Mouse (Mus musculus): Measurements from ENCODE around the gene Foxp1. TPM values are rescaled to one million over a fixed set of nuclear protein-coding genes. Genes with fewer than 3 reads are reported as not detected.

Gene Foxp1
- total RNA-seq, 2 experiments from 2014 or later: 35.0 to 46.2 TPM

DNA sequence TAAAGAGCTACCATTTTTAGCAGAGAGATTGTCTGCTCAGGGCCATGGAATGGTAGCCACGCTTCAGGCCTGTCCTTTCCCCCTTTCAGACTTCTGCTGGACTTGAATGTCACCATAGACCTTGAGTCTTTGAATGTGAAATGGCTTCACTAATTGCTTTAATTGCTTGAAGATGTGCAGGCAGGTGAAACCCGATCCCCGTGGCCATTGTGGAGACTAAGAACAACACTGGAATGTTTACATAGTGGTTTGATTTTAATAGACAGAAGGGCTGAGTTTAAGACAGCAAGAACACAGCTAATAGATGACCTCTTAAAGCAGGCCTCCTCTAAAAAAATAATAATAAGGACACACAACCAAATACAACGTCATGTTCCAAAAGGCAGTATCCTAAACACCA is 422.7 kb downstream of the Foxp1 start:
- no peak for ATAC-seq (replicated peaks; ENCODE audit: low FRiP score, low TSS enrichment, poor library complexity, severe bottlenecking)

DNA sequence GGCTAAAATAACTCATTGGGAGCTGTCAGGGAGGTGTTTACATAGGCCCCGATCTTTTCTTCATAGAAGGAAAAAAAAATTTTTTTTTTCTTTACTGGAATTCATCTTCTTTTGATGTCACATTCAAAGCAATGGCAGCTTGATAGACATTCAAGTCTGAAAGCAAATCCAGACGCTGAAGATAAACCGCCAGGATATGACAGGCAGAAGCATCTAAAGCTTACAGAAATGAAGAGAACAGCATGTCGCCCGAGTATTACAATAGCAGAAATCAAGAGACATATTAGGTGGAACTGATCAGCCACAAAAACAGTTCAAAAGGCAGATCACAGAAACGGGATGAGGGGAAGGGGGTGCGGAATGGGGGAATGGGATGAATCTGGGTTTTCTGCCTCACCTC is 425.3 kb downstream of the Foxp1 start:
- ATAC-seq (replicated peaks; ENCODE audit: low FRiP score, low TSS enrichment, poor library complexity, severe bottlenecking): no peak

- ATAC-seq (replicated peaks; ENCODE audit: low FRiP score, low TSS enrichment, poor library complexity, severe bottlenecking): no peak
Measured at GRCm38 (mm10) chr6:99096776-99097166, 425.8 kb downstream of the Foxp1 start.

- ATAC-seq (replicated peaks; ENCODE audit: low FRiP score, low TSS enrichment, poor library complexity, severe bottlenecking): peak; percentile 25; the same call in 1 of the 2 replicates
Measured at GRCm38 (mm10) chr6:99096105-99096775, 426.3 kb downstream of the Foxp1 start.

GRCm38 (mm10) chr6:99095185-99096104 is 427.1 kb downstream of the Foxp1 start:
- peak; percentile 86 for ATAC-seq (replicated peaks; ENCODE audit: low FRiP score, low TSS enrichment, poor library complexity, severe bottlenecking)

DNA sequence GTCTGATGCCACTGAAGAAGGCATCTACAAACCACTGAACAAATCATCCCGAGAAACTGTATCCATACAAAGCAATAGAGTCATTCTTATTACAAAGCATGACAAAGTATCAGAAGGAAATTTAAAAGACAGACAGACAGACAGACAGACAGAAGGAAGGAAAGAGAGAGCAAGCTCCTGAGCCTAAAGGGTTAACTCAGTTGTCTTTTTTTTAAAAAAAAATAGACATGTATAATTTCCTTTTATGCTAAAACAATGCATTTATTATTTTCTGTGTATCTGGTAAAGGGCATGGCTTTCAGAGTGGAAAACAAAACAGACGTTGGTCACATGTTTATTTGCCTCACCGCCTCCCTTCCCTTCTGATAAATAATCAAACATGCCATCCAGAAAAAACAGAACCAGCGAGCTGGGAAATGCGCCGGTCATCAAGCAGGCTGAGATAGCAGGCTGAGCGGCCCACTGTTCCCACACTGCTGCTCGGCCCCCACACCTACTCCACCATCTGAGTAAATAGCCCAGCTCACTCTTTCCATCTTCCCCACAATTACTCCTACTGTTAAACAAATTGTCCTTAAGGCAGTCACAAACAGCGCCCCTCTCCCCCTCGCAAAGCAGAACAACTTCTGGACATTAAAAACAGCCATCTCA is 428.1 kb downstream of the Foxp1 start:
- ATAC-seq (replicated peaks; ENCODE audit: low FRiP score, low TSS enrichment, poor library complexity, severe bottlenecking): peak; percentile 49

DNA sequence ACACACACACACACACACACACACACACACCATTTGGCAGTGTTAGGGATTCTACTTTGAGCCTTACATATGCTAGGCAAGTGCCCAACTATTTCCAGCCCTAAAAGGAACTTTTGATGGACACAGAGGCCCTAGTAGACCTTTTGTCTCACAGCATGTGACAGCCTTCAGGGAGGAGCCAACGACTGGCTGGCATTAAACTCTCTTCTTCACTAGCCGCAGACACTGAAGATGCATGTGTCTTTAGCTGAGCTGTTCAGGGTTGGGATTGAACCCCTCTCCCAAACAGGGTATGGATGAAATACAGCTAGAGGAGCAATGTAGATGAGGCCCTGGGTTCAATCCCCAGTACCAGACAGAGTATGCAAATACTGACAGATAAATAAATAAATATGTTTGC is 428.7 kb downstream of the Foxp1 start:
- no peak for ATAC-seq (replicated peaks; ENCODE audit: low FRiP score, low TSS enrichment, poor library complexity, severe bottlenecking)

DNA sequence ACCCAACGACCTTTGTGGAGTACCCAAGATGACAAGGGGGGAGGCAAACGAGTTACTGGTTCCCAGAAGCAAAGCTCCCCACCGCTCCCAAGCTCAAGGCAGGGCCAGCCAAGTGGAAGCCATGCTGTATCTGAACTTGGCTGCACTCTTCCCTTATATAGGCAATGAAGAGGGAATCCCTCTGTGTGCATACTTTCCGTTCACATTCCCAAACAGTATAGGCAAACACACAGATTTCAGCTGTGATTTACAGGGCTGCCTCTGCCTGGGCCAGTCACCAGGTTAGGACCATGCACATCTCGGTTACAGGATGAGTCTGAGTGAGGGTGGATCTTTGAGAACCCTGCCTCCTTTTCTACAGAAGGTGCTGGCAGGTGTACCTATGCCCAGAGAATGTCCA is 429.3 kb downstream of the Foxp1 start:
- no peak for ATAC-seq (replicated peaks; ENCODE audit: low FRiP score, low TSS enrichment, poor library complexity, severe bottlenecking)

DNA sequence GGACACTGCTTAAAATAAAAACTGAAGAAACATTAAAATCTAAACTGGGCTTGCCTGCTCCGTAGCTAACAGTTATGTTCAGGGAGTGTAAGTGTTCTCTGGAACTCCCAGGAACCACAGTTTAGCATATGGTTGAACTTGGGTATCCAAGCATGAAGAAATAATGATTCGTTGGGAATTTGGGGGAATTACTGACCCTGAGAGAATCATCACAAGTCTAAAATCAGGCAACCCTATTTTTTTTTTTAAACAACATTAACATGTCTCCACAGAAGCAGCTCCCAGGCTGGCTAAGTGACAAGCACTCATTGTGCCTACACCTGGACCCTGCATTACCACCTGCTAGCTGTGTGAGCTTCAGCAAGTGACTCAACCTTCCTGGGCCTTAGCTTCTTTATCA is 430.7 kb downstream of the Foxp1 start:
- no peak for ATAC-seq (replicated peaks; ENCODE audit: low FRiP score, low TSS enrichment, poor library complexity, severe bottlenecking)

DNA sequence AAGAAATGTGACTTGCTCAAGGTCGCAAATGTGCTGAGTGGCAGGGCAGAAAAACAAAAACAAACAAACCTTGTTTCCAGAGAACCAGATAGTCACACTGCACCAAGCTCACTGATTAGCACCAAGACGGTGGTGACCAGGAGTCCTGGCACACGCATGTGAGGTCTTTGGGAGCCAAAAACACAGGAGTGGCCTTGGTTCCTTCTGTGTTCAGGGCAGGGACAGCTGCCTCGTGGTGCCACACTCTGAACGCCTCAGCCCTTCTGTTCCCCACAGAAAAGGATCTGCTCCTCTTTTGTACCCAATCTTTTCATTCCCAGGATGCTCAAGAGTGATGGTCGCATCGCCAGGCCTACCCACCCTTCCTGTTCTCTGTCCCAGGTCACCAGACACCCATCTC is 434.9 kb downstream of the Foxp1 start:
- ATAC-seq (replicated peaks; ENCODE audit: low FRiP score, low TSS enrichment, poor library complexity, severe bottlenecking): no peak

GRCm38 (mm10) chr6:99084956-99085355 is 437.6 kb downstream of the Foxp1 start:
- no peak for ATAC-seq (replicated peaks; ENCODE audit: low FRiP score, low TSS enrichment, poor library complexity, severe bottlenecking)

DNA sequence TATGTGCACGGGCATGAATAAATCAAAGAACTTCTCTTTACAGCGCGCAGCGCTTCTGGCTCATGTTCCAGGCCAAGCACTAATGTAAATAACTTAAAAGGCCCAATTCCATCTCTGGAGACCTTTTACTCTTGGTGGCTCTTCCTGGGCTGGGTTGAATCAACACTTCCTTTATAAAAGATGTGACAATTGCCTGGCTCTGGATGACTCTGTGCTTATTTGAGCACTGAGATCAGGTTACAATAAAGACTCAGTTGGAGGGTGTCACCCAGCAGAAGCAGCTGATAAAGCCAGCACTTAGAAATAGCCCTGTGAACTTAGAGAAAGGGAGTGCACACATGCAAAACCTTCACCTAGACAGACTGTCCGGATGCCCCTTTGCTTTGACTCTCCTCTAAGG is 441.3 kb downstream of the Foxp1 start:
- ATAC-seq (replicated peaks; ENCODE audit: low FRiP score, low TSS enrichment, poor library complexity, severe bottlenecking): 0 out of 2 replicates have a peak, but pooled peaks have one; percentile 42

DNA sequence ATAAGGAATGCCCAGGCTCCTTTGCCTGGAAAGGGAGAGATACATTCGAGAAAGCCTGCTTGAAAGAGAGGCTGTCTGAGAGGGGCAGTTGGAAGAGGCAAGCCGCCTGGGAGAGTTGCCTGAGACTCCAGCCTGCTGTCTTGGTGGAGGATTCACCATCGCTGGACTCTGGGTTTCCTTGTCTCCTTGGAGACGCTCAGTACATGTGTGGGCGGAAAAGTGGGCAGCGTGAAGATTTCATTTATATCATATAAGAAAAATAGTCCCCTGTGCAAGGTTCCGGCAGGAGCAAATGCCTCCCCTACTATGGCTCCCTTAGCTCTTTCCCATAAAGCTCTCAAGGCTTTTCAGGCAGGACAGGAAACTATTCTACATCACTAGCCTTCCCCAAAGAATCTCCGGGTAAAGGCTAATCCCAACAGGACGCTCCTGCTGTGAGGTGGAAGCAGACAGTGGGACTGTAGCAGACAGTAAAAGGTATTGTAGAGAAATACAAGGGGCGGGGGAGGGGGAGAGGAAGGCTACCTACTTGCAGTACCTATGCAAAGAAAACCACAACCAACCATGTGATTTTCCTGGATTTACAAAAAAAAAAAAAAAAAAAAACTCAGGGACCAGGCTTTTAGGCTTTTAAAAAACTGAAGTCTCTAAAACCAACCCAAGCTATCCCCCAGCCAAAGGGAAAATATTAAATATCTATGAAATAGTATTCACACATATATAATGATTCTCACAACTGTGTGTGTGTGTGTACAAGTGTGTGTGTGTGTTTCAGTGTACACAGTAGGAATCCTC is 443.3 kb downstream of the Foxp1 start:
- no peak for ATAC-seq (replicated peaks; ENCODE audit: low FRiP score, low TSS enrichment, poor library complexity, severe bottlenecking)

- no peak for ATAC-seq (replicated peaks; ENCODE audit: low FRiP score, low TSS enrichment, poor library complexity, severe bottlenecking)
Measured at GRCm38 (mm10) chr6:99078089-99078488, 444.4 kb downstream of the Foxp1 start.

GRCm38 (mm10) chr6:99073303-99074271 is 448.9 kb downstream of the Foxp1 start:
- ATAC-seq (replicated peaks; ENCODE audit: low FRiP score, low TSS enrichment, poor library complexity, severe bottlenecking): no peak

DNA sequence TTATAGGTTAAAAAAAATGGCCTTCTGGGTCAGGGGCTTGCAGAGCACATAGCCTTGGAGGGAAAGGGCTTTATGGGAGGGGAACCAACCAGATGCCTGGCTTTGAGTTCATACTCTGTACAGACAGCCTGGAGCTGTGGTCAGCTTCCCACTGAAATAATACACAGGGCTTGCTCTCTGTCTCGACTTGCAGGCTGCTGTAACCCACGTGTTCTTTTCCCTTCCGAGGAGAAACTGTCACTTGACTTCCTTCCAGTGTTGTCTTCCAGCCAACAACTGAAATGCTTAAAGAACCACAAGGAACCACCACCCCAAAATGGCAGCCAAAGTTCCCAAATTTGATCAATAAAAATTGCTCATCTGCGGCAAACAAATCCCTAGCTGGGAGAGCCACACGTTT is 451.8 kb downstream of the Foxp1 start:
- no peak for ATAC-seq (replicated peaks; ENCODE audit: low FRiP score, low TSS enrichment, poor library complexity, severe bottlenecking)

DNA sequence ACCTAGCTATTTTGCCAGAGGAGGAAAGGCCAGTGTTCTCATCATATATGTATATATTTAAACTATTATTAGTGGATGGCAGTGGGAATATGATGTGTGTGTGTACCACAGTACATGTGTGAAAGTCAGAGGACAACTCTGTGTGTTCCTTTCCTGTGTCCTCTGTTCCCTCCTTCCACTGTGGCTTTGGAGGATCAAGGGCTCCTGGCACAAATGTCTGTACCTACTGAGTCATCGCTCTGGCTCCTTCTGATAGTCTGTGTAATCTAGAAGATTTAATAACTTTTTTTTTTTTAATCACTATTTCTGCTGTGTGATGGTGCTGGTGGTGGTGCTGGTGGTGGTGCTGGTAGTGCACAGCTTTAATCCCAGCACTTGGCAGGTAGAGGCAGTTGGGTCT is 452.8 kb downstream of the Foxp1 start:
- no peak for ATAC-seq (replicated peaks; ENCODE audit: low FRiP score, low TSS enrichment, poor library complexity, severe bottlenecking)

GRCm38 (mm10) chr6:99065569-99066353 is 456.8 kb downstream of the Foxp1 start:
- ATAC-seq (replicated peaks; ENCODE audit: low FRiP score, low TSS enrichment, poor library complexity, severe bottlenecking): no peak
